Mouse (Mus musculus): ENCODE measurements around the gene Itsn1.

Itsn1 gene

GRCm38 (mm10) chr16:91946261-91946660, 217.2 kb downstream of the Itsn1 start:
- no peak for DNase-seq (ENCODE audit: low spot score in 2 of 2)

DNA sequence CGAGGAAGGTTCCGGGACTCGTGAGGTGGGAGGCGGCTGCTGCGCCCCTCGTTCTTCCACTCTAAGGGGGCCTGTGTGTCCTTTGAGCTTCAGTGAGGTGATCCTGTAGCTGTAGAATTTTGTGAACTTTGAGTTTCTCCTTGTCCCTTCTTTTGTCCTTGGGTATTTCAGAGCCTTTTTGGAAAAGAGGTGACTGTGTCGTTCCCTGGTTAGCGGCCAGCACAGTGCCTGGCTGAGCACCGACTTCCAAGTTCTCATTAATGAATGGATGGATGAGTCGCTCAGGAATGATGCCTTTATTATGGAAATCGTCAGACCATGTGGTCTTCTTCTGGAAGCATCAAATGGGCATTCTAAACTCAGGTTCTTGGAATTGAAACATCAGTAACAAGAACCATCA, 218.0 kb downstream of the Itsn1 start:
- no peak for DNase-seq (ENCODE audit: low spot score in 2 of 2)

DNA sequence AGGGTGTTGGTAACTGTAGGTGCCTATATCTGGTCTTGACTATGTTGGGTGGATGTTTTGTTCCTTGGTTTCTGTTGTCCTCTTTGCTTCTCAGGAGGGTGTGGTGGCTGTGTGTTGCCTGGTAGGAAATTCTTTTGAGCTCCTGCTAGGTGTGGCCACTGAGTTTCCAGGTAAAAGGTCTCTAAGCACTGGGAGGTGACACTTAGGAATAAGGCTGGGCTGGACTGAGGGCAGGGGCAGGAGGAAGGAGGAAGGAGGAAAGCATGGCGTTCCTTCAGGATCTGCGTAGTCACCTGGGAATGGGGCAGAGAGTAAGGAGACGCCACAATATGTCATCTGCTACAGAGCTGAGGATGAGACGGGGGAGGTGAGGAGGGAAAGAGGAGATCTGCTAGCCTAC, 224.9 kb downstream of the Itsn1 start:
- no peak for DNase-seq (ENCODE audit: low spot score in 2 of 2)

GRCm38 (mm10) chr16:91954766-91955165, 225.7 kb downstream of the Itsn1 start:
- DNase-seq (ENCODE audit: low spot score in 2 of 2): no peak

- no peak for DNase-seq (ENCODE audit: low spot score in 2 of 2)
Observed at GRCm38 (mm10) chr16:91962204-91962893, 233.3 kb downstream of the Itsn1 start.

- DNase-seq (ENCODE audit: low spot score in 2 of 2): no peak
Observed at GRCm38 (mm10) chr16:91962894-91963555, 233.9 kb downstream of the Itsn1 start.

DNA sequence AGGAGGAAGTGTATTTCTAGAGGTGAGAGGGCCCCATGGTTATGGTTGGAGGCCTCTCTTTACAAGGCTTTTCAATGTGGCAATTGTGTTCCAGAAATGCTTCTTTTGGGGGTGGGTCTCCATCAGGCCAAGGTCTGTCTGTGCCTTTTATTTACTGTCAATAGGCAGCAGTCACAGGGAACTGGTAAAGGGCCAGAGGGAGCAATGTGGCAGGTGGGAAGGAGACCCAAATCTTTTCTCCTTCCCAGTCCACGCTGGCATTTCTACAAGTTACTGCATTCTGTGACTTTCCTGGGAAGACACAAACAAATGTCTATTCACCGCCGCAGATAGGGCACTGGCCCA, 234.4 kb downstream of the Itsn1 start:
- DNase-seq (ENCODE audit: low spot score in 2 of 2): no peak

DNA sequence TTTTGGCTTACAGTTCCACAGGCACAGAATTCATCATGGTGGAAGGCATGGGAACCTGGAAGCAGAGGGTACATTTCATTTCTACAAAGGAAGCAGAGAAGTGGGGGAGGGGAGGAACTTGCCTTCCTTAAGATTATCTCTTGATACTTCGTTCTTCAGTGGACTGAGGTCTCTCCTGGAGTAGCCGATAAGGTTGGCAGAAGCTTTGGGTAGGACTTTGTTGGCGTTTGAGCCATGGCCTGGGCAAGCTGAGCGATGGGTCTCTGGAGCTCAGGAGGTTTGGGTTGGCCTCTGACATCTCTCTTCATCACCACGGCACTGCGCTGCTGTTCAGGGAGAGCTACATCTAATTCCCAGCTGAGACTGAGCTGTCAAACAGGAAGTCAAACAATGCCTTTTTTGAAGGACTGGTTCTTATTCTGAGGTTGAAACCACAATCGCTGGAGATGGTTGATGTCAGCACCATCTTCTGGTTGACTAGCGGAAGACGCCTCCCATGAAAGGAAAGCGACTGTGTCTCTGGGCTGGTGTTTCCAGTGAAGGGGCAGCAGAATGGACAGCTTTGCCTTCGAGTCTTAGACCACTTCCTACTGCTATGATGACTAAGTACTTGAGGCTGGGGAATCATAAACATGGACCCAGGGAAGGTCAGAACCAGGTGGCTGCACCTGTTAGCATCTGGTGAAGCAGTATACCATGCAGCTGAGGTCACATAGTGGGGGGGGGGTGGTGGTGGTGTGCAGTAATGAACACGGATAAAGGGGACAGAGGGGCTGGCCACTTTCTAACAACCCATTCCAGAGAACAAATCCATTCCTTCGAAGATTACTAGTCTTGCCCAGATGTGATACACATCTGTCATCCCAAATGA, 235.5 kb downstream of the Itsn1 start:
- DNase-seq (ENCODE audit: low spot score in 2 of 2): no peak

DNA sequence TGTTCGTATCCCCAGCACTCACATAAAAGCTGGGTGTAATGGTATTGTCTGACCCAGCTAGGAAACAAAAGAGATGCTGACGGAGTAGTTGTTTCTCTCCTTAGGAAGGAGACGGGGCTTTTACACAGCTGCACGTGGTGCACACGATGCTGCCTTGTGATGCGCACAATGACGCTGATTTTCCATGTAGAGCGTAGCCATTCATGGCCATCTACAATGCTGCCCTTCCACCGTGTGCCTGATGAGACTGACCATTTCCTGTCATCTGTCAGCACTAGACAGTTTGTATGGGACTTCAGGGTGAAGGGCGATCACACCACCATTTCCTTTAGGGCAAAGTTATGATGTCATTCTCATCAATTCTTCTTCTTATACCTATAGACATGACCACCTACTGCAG, 239.6 kb downstream of the Itsn1 start:
- DNase-seq (ENCODE audit: low spot score in 2 of 2): no peak

GRCm38 (mm10) chr16:91969516-91970031, 240.5 kb downstream of the Itsn1 start:
- DNase-seq (ENCODE audit: low spot score in 2 of 2): no peak

Data from spleen, postnatal 36 days (tissue).